Mouse (Mus musculus): ENCODE results near the gene Lyz2. TPM values are rescaled to one million over a fixed set of nuclear protein-coding genes. Genes with fewer than 3 reads are reported as not detected.
"Not testable (repeated sequence)": the region's sequence is repeated elsewhere in the genome, so short reads cannot be mapped to it uniquely, and the experiment has no call there.

Gene Lyz2
- polyA plus RNA-seq, 1 experiment = 4,776 TPM

DNA sequence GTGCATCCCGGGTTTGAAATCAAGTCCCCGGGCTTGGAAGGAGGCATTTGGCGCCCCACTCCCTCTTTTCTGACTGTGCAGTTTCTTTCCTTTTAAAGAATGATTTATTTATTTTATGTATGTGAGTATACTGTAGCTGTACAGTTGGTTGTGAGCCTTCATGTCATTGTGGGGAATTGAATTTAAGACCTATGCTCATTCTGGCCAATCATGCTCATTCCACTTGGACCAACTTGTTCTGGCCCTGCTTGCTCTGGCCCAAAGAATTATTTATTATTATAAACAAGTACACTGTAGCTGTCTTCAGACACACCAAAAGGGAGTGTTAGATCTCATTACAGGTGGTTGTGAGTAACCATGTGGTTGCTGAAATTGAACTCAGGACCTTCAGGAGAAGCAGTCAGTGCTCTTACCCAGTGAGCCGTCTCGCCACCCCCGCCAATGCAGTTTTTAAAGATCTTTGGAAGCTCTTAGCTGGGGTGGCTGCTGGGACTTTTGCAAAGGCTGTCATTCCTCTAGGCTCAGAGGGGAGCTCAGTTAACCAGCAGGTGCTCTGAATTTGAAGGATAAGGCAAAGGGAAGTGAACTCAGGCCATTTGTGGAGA is 4.3 kb upstream of the Lyz2 start:
- no peak overlapping the region for H3K4me3 ChIP-seq (replicated peaks; ENCODE audit: extremely low read depth, low read depth, low read length)
- no peak for DNase-seq
- no peaks in the 10 kb centered on the region; the same call in none of the 2 replicates for H3K4me1 ChIP-seq (ENCODE audit: control insufficient read depth, insufficient read depth, low read length)
- TF ChIP-seq CTCF (IDR thresholded peaks at IDR 0.05; ENCODE audit: insufficient read depth, low read length) (no peak), POLR2A (IDR thresholded peaks at IDR 0.05; ENCODE audit: borderline replicate concordance, extremely low read depth, low read depth, low read length) (no peak)
- WGBS = 75% methylated on average over 6 of the region's 6 CpGs

DNA sequence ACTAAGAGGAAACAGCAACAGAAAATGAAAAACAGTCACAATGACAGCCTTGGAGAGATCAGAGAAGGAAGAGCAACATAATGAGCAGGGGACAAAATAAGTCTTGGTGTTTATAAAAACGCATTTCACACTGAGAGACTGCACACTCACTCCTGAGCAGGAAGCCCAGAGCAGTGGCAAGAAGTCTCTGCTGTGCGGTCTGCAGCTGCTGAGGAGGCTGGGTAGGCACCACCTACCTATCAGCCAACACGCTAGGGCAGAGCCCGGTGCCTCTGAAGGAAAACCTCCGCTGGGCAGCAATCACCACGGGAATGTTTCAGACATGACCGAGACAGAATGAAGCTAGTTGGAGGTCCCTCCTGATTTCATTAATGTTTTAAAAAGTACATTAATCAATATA is 3.5 kb upstream of the Lyz2 start:
- not testable (repeated sequence) for H3K4me1 ChIP-seq (ENCODE audit: control insufficient read depth, insufficient read depth, low read length); H3K4me3 ChIP-seq (replicated peaks; ENCODE audit: extremely low read depth, low read depth, low read length); DNase-seq
- WGBS = 48% methylated on average over 4 of the region's 7 CpGs

GRCm38 (mm10) chr10:117284578-117285520 is 2.7 kb upstream of the Lyz2 start:
- WGBS = 62% methylated on average over 10 of the region's 10 CpGs
- DNase-seq = no peak

GRCm38 (mm10) chr10:117283871-117284577 is 1.9 kb upstream of the Lyz2 start:
- DNase-seq = no peak
- 75% methylated on average over 7 of the region's 7 CpGs for WGBS

More at GRCm38 (mm10) chr10:117284578-117285520, 2.7 kb upstream of the Lyz2 start:
- TF ChIP-seq CTCF (IDR thresholded peaks at IDR 0.05; ENCODE audit: insufficient read depth, low read length) (no peak), POLR2A (IDR thresholded peaks at IDR 0.05; ENCODE audit: borderline replicate concordance, extremely low read depth, low read depth, low read length) (no peak)
- Histone ChIP-seq H3K4me1 (ENCODE audit: control insufficient read depth, insufficient read depth, low read length) (no peaks in the 10 kb centered on the region; the same call in none of the 2 replicates), H3K4me3 (replicated peaks; ENCODE audit: extremely low read depth, low read depth, low read length) (no peak overlapping the region)

DNA sequence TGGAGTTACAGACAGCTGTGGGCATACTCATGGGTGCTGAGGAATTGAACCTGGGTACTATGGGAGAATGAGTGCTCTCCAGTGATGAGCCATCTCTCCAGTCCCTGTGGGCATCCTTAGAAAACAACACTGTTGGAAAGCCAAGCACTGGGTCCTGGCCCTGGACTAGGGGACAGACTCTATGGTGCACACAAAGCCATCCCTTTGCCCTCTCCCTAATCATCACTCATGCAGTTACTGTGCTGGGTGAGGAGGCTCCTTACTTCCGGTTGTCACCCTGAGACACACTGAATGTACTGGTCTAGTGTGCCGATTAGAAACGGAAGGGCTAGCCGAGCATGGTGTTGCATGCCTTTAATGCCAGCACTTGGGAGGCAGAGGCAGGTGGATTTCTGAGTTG is 1.1 kb upstream of the Lyz2 start:
- not testable (repeated sequence) for DNase-seq; H3K4me3 ChIP-seq (replicated peaks; ENCODE audit: extremely low read depth, low read depth, low read length); H3K4me1 ChIP-seq (ENCODE audit: control insufficient read depth, insufficient read depth, low read length)
- 80% methylated on average over 4 of the region's 4 CpGs for WGBS

More at GRCm38 (mm10) chr10:117283871-117284577, 1.9 kb upstream of the Lyz2 start:
- Histone ChIP-seq H3K4me1 (ENCODE audit: control insufficient read depth, insufficient read depth, low read length) (no peaks in the 10 kb centered on the region; the same call in none of the 2 replicates), H3K4me3 (replicated peaks; ENCODE audit: extremely low read depth, low read depth, low read length) (no peak overlapping the region)
- TF ChIP-seq POLR2A (IDR thresholded peaks at IDR 0.05; ENCODE audit: borderline replicate concordance, extremely low read depth, low read depth, low read length) (no peak), CTCF (IDR thresholded peaks at IDR 0.05; ENCODE audit: insufficient read depth, low read length) (no peak)

DNA sequence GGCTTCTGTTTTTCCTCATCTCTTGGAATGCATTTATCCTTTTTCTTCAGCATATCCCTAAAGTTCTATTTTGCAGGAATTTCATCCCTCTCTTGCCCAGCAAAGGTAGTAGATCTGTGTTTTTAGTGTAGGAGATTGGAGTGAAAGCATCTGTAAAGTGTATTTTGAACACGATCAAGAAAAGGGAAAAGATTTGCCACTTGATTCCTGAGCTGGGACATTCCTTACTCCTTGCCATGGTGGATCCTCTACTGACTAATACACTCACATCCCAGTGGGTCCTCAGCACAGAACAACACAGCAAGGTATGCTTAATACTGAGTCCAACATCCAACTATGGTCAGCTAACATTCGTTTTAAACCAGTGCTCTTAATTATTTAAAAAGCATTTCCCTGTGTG is 430 bp upstream of the Lyz2 start:
- WGBS = 63% methylated on average over 2 of the region's 2 CpGs
- TF ChIP-seq POLR2A (IDR thresholded peaks at IDR 0.05; ENCODE audit: borderline replicate concordance, extremely low read depth, low read depth, low read length) = no peak
- TF ChIP-seq CTCF (IDR thresholded peaks at IDR 0.05; ENCODE audit: insufficient read depth, low read length) = no peak
- DNase-seq = no peak

DNA sequence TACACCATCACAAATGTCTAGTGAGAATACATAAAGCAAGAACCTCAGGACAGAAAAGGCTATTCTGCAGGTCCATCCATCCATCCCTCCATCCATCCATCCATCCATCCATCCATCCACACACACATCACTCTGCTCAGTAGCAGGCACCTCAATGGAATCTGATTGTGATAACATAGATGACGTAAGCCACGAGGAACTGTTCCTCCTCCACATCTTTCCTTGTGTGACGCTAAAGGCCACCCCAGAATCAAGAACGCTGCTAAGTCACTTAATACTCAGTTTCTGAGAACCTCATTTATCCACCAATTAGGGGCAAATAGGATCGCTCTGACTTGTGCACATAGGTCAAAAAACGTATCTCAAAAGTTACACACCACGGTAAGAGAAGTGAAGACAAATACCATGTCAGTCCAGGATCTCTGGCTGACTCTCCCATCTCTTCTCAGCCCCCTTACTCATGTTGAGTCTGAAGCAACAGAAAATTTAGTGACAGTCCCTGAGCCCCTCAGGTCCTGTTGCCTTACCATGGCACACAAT is 670 bp downstream of the Lyz2 start:
- Histone ChIP-seq H3K4me3 (replicated peaks; ENCODE audit: extremely low read depth, low read depth, low read length) (peak overlapping the region; percentile 83), H3K4me1 (ENCODE audit: control insufficient read depth, insufficient read depth, low read length) (no peaks in the 10 kb centered on the region; the same call in none of the 2 replicates)
- TF ChIP-seq POLR2A (IDR thresholded peaks at IDR 0.05; ENCODE audit: borderline replicate concordance, extremely low read depth, low read depth, low read length) (0 out of 2 replicates have a peak, but pooled peaks have one; percentile 8), CTCF (IDR thresholded peaks at IDR 0.05; ENCODE audit: insufficient read depth, low read length) (no peak)
- DNase-seq = no peak
- 63% methylated on average over 7 of the region's 7 CpGs for WGBS

More for the DNA sequence above, 430 bp upstream of the Lyz2 start:
- no peaks in the 10 kb centered on the region; the same call in none of the 2 replicates for H3K4me1 ChIP-seq (ENCODE audit: control insufficient read depth, insufficient read depth, low read length)
- H3K4me3 ChIP-seq (replicated peaks; ENCODE audit: extremely low read depth, low read depth, low read length) = peak overlapping the region; percentile 23

GRCm38 (mm10) chr10:117280000-117280399 is 2.1 kb downstream of the Lyz2 start:
- Histone ChIP-seq H3K4me1 (ENCODE audit: control insufficient read depth, insufficient read depth, low read length) (no peaks in the 10 kb centered on the region; the same call in 1 of the 2 replicates), H3K4me3 (replicated peaks; ENCODE audit: extremely low read depth, low read depth, low read length) (peak overlapping the region; percentile 35)
- TF ChIP-seq POLR2A (IDR thresholded peaks at IDR 0.05; ENCODE audit: borderline replicate concordance, extremely low read depth, low read depth, low read length) = peak; percentile 61; the same call in 1 of the 2 replicates
- no peak for TF ChIP-seq CTCF (IDR thresholded peaks at IDR 0.05; ENCODE audit: insufficient read depth, low read length)
- no peak for DNase-seq
- WGBS = 68% methylated on average over 1 of the region's 1 CpGs

- not testable (repeated sequence) for H3K4me1 ChIP-seq (ENCODE audit: control insufficient read depth, insufficient read depth, low read length); DNase-seq; H3K4me3 ChIP-seq (replicated peaks; ENCODE audit: extremely low read depth, low read depth, low read length)
- 44% methylated on average over 2 of the region's 2 CpGs for WGBS
Observed at GRCm38 (mm10) chr10:117278510-117278909, 3.6 kb downstream of the Lyz2 start.
